Mouse (Mus musculus) right cerebral cortex, adult 18-20 months (tissue): ENCODE measurements around the gene Ltk.
"Not testable (repeated sequence)": the region's sequence is repeated elsewhere in the genome, so short reads cannot be mapped to it uniquely, and the experiment has no call there.

Experiments used
- DNase-seq: peaks from one replicate; pipeline ENCODE4 v3.0.0; 2022; ENCODE audit warnings: mixed read lengths

The Ltk gene

DNA sequence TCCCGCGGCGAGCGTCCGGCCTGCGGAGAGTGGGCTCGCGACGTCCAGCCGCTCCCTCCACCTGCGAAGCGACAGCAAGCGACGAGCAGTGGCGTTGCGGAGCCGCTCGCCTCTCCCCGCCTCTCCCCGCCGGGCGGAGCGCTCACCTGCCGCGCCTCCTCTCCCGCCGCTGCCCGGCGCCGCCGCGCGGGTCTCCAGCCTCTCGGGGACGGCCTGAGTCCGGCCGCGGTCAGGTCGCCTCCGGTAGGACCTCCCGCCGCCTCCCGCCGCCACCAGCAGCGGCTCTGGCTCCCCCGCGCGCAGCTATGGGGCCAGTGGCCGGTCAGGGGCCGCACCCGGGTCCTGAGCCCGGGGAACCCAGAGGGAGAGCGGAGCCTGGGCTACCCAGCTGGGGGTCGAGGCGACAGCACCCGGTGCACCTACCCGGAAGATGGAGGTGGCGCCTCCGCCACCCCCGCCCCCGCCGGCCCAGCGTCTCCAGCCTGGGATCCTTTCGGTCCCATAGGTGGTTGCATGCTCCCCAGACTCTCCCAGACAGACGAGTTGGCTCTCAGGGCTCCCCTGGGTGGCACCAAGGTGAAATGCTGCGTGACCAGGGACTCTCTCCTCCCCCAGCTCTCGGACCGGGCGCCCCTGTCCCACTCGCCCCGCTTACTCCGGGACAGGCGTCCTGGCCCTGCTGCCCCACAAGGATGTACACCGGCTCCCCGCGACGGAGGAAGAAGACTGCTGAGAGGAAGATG lies 2.0 kb downstream of the Ltk start:
- DNase-seq, result peak; percentile 39

DNA sequence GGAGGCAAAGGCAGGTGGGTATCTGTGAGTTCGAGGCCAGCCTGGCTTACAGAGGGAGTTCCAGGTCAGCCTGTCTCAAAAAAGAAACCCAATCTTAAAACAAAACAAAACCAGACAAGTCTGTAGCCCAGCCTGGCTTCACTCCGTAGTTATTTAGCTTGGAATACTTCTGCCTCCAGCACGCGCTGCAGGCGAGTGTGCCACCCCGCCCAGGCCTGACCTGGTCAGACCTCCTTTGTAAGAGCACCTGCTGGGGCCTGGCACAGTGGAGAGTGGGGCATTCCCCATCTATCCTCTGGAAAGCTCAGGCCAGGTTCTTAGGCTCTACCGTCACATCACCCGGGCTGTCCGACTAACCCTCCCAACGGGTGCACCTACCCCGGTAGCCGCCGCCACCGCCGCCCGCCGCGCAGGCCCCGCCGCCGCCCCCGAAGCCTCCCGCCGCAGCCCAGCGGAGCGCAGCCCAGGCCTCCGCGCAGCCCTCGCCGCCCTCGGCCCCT lies 2.6 kb downstream of the Ltk start:
- no peak for DNase-seq

DNA sequence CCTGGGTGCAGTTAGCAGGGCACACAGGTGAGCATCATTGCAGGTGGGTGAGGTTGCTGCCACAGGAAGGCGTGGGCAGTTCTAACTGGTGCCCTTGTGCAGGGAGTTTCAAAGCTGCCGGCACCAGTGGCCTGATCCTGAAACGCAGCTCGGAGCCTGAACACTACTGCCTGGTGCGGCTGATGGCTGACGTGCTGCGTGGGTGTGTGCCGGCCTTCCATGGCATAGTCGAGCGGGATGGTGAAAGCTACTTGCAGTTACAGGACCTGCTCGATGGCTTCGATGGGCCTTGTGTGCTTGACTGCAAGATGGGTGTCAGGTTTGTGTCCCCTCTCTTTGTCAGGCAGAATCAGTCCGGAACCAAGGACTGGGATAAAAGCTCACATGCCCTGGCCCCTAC lies 11.0 kb downstream of the Ltk start:
- peak; percentile 52 for DNase-seq

DNA sequence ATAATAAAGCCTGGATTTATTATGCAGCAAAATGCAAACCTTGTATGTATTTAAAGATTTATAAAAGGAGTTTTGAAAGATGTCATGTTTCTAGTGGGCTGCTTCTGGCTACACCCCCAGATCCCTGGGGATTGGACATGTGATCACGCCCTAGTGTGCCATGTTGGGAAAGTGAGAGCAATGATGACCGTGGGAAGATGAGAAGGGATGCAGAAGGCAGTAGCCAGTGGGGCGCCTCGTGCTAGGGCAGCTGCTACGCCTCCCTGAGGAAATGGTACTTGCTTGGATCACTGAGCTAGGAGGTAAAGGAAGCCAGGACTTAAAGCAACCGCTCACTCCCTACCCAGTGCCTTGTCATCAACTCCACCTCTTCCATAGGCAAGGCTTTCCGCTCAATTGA lies 12.7 kb downstream of the Ltk start:
- peak; percentile 88 for DNase-seq

DNA sequence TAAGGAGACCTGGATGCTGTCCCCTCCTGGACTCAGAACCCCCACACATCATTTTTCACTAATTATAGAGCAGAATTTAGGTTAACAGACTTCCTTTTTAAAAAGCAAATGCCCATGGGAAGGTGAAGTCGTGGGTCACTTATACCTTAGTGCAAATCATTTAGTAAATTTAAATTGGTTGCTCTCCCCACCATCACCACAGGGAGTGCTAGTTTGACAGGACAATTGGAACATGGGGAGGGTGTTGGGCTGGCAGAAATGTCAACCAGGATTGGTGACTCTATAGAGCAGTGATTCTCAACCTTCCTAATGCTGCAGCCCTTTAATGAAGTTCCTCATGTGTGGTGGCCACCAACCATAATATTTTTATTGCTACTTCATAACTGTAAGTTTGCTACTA lies 14.9 kb downstream of the Ltk start:
- DNase-seq, result peak; percentile 33

DNA sequence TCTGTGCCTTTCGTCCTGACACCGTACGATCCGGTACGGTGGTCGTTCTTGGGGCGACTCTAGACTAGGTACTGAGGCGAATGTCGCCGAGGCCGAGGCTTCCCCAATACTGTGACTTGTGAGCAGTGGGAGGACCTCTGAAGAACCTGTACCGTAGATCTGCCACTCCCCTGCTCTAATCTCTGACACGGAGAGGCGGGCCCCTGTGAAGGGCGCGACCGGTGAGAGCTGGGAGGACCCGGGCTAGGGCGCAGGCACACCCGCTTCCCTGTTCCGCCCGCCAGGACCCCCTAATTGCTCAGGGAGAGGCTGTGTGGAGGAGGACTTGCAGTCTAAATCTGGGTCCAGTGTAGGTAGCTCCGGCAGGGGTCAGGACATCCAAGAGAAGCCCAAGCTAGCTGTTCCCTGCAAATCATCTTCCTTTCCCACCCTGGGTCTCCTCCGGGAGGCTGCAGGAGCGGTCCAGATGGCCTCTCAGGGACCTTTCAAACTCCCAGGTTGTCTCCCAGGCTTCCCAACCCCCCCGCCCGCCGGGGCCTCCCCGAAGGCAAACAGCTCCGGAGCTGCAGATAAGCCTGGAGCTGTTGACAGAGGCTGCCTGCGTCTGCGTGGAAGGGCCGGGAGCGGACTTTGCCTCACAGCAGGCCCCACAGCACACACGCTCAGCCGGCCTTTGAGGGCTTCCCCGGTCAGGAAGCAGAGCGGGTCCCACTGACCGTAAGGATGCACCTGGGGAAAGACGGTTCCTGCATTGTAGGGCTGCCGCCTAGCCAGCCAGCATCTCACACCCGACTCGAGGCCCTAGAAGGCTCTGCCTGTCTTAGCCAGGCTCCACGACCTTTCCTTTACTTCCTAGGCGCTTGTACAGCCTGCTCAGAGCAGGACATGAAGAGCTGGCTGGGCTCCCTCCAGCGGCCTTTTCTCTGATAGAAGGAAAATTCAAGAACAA lies 15.8 kb downstream of the Ltk start:
- DNase-seq, result no peak

DNA sequence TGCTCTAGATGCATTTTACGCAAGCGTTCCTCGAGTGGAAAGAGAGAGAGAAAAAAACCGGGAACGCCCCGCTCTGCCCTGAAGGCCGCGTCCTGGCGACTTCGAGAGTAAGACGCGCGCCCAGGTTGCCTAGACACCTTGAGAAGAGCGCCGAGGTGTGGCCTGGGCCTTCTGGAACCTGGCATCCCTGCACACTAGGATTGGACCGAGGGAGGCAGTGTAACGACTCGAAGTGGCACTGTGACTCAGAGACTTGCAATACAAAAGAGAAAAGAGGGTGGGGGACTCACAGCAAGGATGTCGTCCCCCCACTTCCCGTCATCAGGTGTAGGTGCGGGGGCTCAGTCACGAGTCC lies 16.4 kb downstream of the Ltk start:
- no peak for DNase-seq

DNA sequence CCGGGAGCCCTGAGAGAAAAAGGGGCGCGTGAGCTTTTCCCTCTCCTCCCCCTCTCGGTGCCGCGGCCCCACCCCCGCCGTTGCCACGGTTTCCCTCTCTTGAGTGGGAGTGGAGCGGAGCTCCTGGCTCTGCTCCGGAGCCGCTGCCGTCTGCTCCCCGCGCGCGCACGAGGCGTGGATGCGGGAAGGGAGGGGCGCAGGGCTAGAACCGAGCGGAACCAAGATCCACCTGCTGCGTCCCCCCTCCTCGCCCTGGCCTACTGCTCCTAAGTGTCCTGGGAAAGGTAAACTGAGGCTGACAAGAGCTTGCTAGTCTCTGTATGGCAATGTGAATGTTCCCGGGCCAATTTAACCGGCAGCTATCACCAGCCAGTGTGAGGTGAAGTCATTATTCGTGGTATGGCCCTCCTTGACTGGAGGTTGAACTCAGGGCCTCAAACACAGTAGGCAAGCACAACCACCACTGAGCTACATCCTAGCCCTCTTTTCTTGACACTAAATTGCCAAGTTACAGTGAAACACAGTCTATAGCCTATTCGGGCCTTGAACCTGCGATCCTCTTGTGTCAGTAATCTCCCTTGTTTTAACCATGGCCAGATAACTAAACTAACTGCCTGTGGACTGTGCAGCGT lies 16.9 kb downstream of the Ltk start:
- DNase-seq, result peak; percentile 81

DNA sequence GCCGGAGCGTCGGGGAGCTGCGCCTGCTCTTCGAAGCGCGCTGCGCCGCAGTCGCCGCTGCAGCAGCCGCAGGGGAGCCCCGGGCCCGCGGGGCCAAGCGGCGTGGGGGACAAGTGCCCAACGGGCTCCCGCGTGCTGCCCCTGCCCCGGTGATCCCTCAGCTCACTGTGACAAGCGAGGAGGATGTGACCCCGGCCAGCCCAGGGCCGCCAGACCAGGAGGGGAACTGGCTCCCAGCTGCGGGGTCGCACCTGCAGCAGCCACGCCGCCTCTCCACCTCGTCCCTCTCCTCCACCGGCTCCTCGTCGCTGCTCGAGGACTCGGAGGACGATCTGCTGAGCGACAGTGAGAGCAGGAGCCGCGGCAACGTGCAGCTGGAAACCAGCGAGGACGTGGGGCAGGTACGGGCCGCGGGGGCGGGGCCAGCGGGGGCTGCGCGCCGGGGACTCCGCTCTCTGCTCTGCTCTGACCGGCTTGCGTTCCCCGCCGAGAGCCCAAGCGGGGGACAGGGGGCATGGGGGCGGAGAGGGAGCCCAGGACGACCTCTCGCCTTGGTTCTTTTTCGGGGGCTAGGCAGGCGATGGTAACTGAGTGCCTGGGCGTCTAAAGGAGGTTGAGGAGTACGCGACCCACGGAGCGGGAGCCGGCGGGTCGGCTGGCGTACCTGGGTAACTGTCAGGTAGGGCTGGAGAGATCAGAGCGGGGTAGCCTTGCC lies 17.6 kb downstream of the Ltk start:
- DNase-seq, result peak; percentile 60

DNA sequence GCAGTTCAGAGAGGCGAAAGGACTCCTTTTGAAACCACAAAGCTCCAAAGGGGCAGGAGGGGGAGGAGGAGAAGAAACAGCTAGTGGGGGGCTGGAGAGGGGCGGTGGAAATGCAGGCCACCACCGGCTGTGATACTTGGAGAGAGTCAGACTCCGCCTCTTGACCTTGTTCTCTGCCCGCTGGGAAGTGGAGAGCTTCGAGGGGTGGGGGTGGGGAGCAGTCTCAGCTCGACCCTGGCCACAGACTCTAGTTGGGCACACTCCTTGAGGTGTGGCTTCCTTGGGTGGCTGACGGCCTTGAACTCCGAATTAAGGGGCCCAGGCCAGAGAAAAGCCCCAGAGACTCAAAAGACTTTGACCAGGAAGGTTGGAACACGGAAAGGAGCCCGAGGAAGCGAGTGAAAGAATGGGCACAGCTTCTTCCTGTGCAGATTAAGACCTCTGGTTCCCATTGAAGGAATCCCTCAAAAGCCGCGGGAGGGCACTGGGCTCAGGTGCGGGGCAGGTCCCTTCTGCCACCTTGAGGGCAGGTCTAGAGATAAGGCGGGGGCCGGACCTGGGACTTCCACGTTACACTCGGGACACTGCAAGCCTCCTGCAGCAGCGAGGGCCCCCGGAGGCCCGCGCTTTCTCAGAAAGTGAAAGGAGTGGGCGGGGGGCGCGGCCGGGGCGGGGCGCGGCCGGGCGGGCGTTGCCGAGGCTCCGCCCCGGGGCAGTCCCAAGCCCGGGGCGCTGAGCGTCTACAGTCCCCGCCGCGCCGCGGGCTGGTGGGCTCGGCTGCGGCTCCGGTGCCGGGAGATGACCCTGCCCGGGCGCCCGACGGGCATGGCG lies 18.4 kb downstream of the Ltk start, which contains the start of gene Itpka:
Itpka (plus strand) TSS at position 757 of the 831 bp plus-strand sequence.
- DNase-seq, result peak; percentile 51

DNA sequence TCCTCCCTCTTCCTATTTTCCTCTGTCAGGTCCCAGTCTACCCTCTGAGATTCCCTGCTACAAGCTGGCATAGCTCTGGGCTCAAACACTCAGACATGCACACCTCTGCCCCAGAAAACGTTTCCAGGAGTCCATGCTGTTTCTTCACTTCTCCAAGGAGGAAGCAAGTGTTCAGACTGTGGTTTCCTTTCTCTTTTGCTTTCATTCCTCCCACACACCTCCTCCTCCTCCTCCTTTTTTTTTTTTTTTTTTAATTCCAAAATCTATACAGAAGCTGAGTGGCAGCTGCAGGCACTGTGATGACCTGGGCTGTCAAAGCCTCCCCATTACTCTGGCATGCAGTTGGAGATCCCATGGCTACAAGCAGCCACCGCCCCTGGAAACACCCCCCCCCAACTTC lies 19.7 kb downstream of the Ltk start:
- no peak for DNase-seq

DNA sequence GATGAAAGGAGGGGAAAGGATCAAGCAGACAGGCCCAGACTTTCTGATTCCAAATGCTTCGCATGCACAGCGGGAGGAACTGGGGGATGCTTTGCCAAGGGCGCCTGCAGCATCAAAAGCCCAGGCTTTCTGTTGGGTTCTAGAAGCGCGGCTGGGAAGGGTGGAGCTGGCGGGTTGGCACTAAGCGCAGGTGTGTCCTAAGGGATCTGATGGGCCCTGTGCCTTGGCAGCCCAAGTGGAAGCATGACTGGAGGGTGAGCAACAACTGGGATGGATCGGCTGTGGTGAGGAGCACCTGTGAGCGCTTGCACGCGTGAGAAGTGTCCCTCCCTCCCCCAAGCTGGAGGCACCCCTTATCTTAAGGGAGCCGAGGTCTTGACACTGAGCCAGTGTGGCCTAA lies 23.1 kb downstream of the Ltk start:
- no peak for DNase-seq

DNA sequence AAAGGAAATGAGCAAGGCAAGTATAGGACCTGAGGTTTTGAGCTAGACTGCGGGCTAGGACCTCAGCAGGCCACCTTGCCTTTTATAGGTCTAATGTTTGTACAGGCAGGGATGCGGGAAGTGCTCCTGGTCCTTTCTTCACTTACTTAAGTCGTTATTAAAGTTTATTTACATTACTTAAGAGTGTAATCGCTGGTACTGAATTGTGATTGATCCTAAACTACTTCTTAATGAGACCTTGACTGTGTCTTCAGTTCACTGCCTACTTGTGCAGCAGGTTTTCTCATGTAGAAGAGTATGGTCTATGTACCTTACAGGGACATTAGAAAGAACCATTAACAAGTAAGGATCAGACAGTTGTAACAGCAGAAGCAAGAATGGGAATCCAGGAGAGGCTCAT lies 29.5 kb downstream of the Ltk start:
- DNase-seq, result no peak

DNA sequence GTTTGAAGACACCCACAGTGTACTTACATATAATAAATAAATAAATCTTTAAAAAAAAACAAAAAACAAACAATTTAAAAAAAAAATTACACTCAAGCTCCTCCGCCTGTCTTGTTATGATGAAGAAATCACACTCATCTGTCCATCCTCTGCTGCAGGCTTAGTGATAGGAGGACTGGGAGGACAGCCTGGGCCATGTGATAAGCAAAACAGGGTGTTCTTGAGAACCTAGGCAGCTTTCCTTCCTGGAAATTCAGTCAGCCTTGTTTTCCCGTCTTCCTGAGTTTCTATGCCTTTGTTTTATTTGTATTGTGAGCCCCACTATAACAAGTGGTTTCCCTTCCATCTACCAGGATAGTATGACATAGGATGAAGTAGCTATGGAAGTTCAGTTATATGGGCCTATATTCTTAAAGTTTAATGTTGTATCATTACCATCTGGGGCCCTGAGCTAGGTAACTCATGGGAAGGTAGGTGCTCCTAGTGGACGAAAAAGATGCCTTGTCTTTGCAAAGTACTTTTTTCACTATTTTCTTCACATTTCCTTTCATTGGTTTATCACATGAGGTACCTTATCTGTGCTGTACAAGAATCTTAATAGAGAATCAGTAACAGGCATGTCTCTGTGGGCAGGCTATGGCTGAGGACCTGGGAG lies 32.3 kb downstream of the Ltk start:
- no peak for DNase-seq

DNA sequence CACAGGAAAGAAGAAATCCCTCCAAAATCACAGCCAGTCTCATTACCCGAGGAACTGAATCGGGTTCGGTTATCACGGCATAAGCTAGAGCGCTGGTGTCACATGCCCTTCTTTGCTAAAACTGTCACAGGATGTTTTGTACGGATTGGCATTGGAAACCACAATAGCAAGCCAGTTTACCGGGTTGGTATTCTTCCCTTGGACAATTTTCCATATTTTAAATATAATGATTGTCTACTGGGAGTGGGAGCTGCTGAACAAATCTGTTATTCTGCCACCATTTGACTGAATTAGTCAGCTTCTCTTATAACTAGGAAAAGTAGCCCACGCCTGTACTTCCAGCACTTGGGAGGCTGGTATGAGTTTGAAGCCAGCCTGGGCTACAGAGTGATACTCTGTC lies 39.2 kb downstream of the Ltk start:
- DNase-seq, result no peak

DNA sequence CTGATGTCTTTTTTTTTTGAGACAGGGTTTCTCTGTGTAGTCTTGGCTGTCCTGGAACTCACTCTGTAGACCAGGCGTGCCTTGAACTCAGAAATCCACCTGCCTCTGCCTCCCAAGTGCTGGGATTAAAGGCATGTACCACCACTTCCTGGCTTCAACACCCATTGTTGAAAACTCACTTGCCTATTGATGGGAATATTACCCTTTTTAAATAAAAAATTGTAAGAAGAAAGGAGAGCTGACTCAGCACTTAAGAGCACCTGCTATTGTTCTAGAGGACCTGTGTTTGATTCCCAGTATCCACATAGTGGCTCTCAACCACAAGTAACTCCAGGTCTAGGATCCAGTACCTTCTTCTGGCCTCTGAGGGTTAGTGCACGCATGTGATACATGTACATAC lies 44.4 kb downstream of the Ltk start:
- not testable (repeated sequence) for DNase-seq

DNA sequence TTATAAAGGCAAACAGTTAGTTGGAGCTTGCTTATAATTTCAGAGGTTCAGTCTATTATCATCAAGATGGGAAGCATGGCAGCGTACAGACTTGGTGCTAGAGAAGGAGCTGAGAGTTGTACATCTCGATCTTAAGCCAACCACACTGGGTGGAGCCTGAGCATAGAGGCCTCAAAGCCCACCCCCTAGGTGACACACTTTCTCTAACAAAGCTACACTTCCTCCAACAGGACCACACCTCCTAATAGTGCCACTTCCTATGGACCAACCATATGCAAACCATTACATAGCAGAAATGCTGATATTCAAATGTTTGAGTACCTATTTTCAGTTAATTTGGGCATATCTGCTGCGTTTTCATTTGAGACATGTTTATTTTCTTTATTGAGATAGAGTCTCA lies 50.2 kb downstream of the Ltk start:
- DNase-seq, result no peak

DNA sequence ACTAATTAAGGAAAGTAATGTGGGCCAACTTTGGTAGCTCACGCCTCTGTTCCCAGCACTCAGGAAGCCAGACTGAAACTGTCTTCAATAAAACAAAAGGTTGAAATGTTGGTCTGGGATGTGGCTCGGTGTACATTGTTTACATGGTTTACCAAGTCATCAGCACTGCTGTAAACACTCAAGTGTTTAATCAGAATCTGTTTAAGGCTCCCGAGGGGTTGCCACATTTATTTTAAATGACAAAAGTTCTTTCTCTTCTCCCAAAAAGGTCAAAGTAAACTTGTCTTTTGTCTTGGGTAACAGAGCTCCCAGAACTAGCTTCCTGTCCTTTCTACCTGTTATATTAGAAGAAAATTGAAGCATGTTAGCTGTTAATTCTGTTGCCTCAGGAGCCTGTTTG lies 52.6 kb downstream of the Ltk start:
- DNase-seq, result no peak

DNA sequence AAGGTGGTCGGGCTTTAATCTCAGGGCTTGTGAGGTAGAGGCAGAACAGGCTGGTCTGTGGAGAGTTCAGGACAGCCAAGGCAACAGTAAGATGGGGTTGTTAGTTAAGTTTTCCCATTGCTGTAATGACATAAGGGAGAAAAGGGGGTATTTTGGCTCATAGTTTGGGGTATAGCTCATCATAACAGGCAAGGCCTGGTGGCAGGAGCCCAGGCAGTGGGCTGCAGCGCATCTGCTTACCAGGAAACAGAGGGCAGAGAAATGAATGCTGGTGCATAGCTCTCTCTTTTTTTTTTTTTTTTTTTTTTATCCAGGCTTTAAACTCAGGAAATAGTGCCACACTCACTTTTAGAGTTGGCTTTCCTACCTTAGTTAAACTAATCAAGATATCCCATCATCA lies 57.1 kb downstream of the Ltk start:
- DNase-seq, result no peak
